Mouse (Mus musculus) ES-Bruce4 (cell line): ENCODE results near the gene Hdac4.

Source experiments
- CTCF ChIP-seq: IDR thresholded peaks from one replicate; pipeline ENCODE4 v1.8.1; 2011; ENCODE audit warnings: low read depth, low read length
- POLR2A ChIP-seq: IDR thresholded peaks from one replicate; pipeline ENCODE4 v1.8.1; 2011; ENCODE audit warnings: low read length; ENCODE audit not compliant: insufficient read depth

DNA sequence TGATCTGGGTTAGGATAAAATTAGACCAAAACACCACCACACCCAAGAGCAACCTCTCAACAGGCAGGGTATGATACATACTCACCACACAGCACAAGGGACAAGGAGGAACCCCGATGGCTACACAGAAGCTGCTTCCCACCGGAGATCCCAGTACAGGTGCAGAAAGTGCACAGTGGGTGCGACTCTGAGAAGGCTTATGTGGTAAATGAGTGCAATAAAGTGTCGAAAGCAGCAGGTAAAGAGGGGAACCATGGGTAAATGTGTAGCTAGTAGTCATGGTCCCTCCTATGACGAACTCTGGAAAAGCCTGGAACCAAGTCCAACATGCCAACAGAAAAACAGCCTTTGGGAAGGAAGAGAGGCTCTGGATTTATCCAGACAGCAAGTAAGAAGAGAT lies 77.9 kb downstream of the Hdac4 start:
- no peak for TF ChIP-seq POLR2A
- TF ChIP-seq CTCF = no peak
